8 mouse cellular contexts compared by ENCODE assay signal in genomic region chr7:112743621-112744395, GRCm38 (mm10).
DNase-seq lines count a peak whose midpoint lies in the region; TF ChIP-seq lines count a peak whose summit lies in the region.

No protein-coding gene starts in this region.

- no peak overlapping the region; the same call in 1 of the 2 replicates for H3K4me3 ChIP-seq in heart, adult 2 months

- TF ChIP-seq POLR2A in heart, adult 2 months (IDR thresholded peaks at IDR 0.05; ENCODE audit: insufficient read depth, low read depth, low read length) = peak; percentile 25; the same call in 1 of the 2 replicates

- H3K79me2 ChIP-seq in heart, adult 2 months (replicated peaks; ENCODE audit: control insufficient read depth, insufficient read depth, low read length) = peaks cover 4% of the 10 kb centered on the region

- TF ChIP-seq EP300 in heart, adult 2 months (IDR thresholded peaks at IDR 0.05; ENCODE audit: insufficient read depth, low read depth, low read length) = 0 out of 2 replicates have a peak, but pooled peaks have one; percentile 38

- peak overlapping the region; percentile 80 for H3K27ac ChIP-seq in heart, adult 2 months

- DNase-seq in 3T3-L1 (ENCODE audit: low read depth, low spot score) = peak; percentile 39
- DNase-seq in embryo, embryonic 10.5 days (ENCODE audit: low spot score) = peak; percentile 88
- DNase-seq in heart, adult 2 months = peak; percentile 52 to 63
- DNase-seq in kidney, adult 8-10 months = peak; percentile 61 to 64
- DNase-seq in lung, postnatal 4 days = peak; percentile 26 to 57
- DNase-seq in testis, postnatal 14 days (ENCODE audit: low spot score) = peak; percentile 17
- no peak for DNase-seq in thymus, adult 18-20 months
- no peak for DNase-seq in adrenal gland, adult 18-20 months (ENCODE audit: low spot score in 2 of 2)

- 25% methylated on average over 11 of the region's 11 CpGs for WGBS in heart, adult 2 months

- TF ChIP-seq CTCF in heart, adult 2 months (IDR thresholded peaks at IDR 0.05) = no peak

- H3K9ac ChIP-seq in heart, adult 2 months (ENCODE audit: low read depth, low read length) = peak overlapping the region; percentile 40

- no peaks in the 10 kb centered on the region for H3K27me3 ChIP-seq in heart, adult 2 months (ENCODE audit: control insufficient read depth, insufficient read depth, low read length)

- intact Hi-C loops in heart, adult 2 months (cut with DNase I) = loop anchor here (2.0 to 5.0 kb wide), 2 partner anchors 15 to 62 kb away; no protein-coding TSS in a partner anchor

- peaks cover 4% of the 10 kb centered on the region for H3K36me3 ChIP-seq in heart, adult 2 months (ENCODE audit: control insufficient read depth, insufficient read depth, low read length)

- peaks cover 16% of the 10 kb centered on the region for H3K4me1 ChIP-seq in heart, adult 2 months (ENCODE audit: control insufficient read depth, insufficient read depth, low read length)

Comparison
In these comparisons a context has a peak if more than half of its experiments do, and no peak if none do; other contexts are left out.
1. DNase-seq: peak in 3T3-L1 (single experiment), embryo, embryonic 10.5 days (single experiment), heart, adult 2 months (2 of 2), kidney, adult 8-10 months (2 of 2), lung, postnatal 4 days (2 of 2) and testis, postnatal 14 days (single experiment); none in thymus, adult 18-20 months (0 of 2) and adrenal gland, adult 18-20 months (0 of 2).